Mouse (Mus musculus) layer of hippocampus, postnatal 36 days (tissue): Measurements from ENCODE around the gene Gm45234. TPM values are rescaled to one million over a fixed set of nuclear protein-coding genes. Genes with fewer than 3 reads are reported as not detected.
"Not testable (repeated sequence)": the region's sequence is repeated elsewhere in the genome, so short reads cannot be mapped to it uniquely, and the experiment has no call there.

Experiments
- DNase-seq, 2 experiments: peaks; one replicate each; pipeline ENCODE4 v3.0.0; 2022
- total RNA-seq, 2 experiments: library from RNA; stranded (reverse); gene quantifications; 2 replicates each; pipeline ENCODE4 v1.2.3; 2021

Gm45234 gene
- total RNA-seq: not detected

GRCm38 (mm10) chr6:124755831-124756595, at the start of gene Gm45234, which contains the start of gene Atn1:
Gene Gm45234, minus strand, starts transcription at chr6:124756021.
Gene Atn1, minus strand, starts transcription at chr6:124756524.
- DNase-seq: peak in 1 of 2 experiments; percentile 47

- no peak for DNase-seq
Measured at GRCm38 (mm10) chr6:124804341-124804740, 48.5 kb upstream of the Gm45234 start.

- DNase-seq: not testable (repeated sequence)
Measured at GRCm38 (mm10) chr6:124803691-124804090, 47.9 kb upstream of the Gm45234 start.

GRCm38 (mm10) chr6:124803061-124803460, 47.2 kb upstream of the Gm45234 start:
- DNase-seq: no peak

- not testable (repeated sequence) for DNase-seq
Measured at GRCm38 (mm10) chr6:124802400-124802799, 46.6 kb upstream of the Gm45234 start.

GRCm38 (mm10) chr6:124796200-124796599, 40.4 kb upstream of the Gm45234 start:
- no peak for DNase-seq

GRCm38 (mm10) chr6:124795781-124796180, 40.0 kb upstream of the Gm45234 start:
- DNase-seq: no peak

- no peak for DNase-seq
Measured at GRCm38 (mm10) chr6:124791911-124792310, 36.1 kb upstream of the Gm45234 start.

GRCm38 (mm10) chr6:124790121-124790520, 34.3 kb upstream of the Gm45234 start:
- no peak for DNase-seq

GRCm38 (mm10) chr6:124789519-124789918, 33.7 kb upstream of the Gm45234 start:
- DNase-seq: no peak

- no peak for DNase-seq
Measured at GRCm38 (mm10) chr6:124787722-124788121, 31.9 kb upstream of the Gm45234 start.

- DNase-seq: no peak
Measured at GRCm38 (mm10) chr6:124786756-124787420, 31.1 kb upstream of the Gm45234 start.

- DNase-seq: no peak
Measured at GRCm38 (mm10) chr6:124782436-124782835, 26.6 kb upstream of the Gm45234 start.

GRCm38 (mm10) chr6:124780917-124781316, 25.1 kb upstream of the Gm45234 start:
- no peak for DNase-seq

- DNase-seq: no peak
Measured at GRCm38 (mm10) chr6:124779984-124780416, 24.2 kb upstream of the Gm45234 start.

GRCm38 (mm10) chr6:124779222-124779983, 23.6 kb upstream of the Gm45234 start, which contains the start of gene Lrrc23:
Gene Lrrc23, minus strand, starts transcription at chr6:124779727.
- no peak for DNase-seq

GRCm38 (mm10) chr6:124770511-124770910, 14.7 kb upstream of the Gm45234 start:
- no peak for DNase-seq

GRCm38 (mm10) chr6:124770013-124770412, 14.2 kb upstream of the Gm45234 start:
- no peak for DNase-seq

- peak; percentile 70 to 73 for DNase-seq
Measured at GRCm38 (mm10) chr6:124769101-124769765, 13.4 kb upstream of the Gm45234 start, which contains the start of gene Eno2. Gene Eno2, minus strand, starts transcription at chr6:124769673.

GRCm38 (mm10) chr6:124768704-124769044, 12.9 kb upstream of the Gm45234 start:
- DNase-seq: no peak

GRCm38 (mm10) chr6:124767920-124768703, 12.3 kb upstream of the Gm45234 start:
- DNase-seq: no peak
